Mouse (Mus musculus) urinary bladder, postnatal 25 days (tissue): Measurements from ENCODE around the gene Scgb1b27.
"Not testable (repeated sequence)": the region's sequence is repeated elsewhere in the genome, so short reads cannot be mapped to it uniquely, and the experiment has no call there.

ENCODE experiments used
- DNase-seq: peaks from one replicate; pipeline ENCODE4 v3.0.0; 2022; ENCODE audit warnings: low spot score

The Scgb1b27 gene

DNA sequence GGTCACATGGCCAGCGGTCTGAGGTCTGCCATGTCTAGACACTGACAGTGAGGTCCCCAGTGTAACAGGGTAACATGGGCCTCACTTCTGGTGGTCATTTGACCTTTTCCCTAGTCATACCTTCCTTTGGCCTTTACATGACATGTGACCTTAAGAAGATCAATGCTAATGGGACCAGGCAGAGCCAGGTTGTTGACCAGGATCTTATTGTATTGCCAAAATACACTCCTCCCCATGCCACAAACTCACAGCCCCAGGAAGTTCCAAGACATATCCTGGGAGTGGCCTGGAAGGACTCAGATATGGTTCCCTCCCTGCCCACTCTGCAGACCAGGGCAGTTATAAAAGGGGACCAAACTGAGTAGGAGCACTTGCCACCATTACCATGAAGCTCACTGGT is at the start of gene Scgb1b27:
Gene Scgb1b27, plus strand, starts transcription at position 301 of the 400 bp plus-strand sequence.
- DNase-seq: not testable (repeated sequence)

DNA sequence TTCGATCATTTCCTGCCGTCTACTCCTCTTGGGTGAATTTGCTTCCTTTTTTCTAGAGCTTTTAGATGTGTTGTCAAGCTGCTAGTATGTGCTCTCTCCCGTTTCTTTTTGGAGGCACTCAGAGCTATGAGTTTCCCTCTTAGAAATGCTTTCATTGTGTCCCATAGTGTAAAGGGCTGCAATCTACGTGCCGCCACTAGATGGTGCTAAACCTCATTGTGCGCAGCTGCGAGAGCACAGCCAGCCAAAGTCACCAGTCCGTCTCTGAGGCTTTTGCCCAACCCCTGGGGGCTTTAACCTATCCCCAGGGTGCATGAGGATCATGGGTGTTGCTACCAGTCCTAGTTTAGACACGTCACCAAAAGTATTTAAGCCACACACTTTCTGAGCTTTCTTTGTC is 39.0 kb upstream of the Scgb1b27 start:
- peak; percentile 12 for DNase-seq

GRCm38 (mm10) chr7:34013842-34014241 is 7.4 kb upstream of the Scgb1b27 start, which contains the start of gene Scgb2b27:
Scgb2b27 (minus strand) TSS chr7:34013942.
- no peak for DNase-seq

DNA sequence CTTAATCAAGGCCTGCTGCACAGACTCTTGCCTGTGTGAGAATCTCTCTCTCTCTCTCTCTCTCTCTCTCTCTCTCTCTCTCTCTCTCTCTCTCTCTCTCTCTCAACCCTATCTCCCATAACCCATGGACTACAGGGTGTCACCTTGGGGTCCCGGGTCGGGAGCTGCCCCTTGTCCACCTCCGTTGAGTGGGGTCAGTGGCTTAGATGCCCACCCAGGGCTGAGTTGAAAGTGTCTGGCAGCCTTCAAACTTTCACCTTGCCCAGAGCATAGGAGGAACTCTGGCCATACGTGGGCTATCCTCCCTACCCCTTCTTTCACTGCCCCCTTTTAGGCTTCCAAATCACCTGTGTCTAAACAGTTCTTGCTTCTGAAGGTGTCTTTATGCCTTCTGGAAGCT is 4.4 kb downstream of the Scgb1b27 start:
- no peak for DNase-seq

- not testable (repeated sequence) for DNase-seq
Measured at GRCm38 (mm10) chr7:34027202-34027601, 5.9 kb downstream of the Scgb1b27 start.

GRCm38 (mm10) chr7:34030026-34030425 is 8.7 kb downstream of the Scgb1b27 start:
- DNase-seq: no peak

DNA sequence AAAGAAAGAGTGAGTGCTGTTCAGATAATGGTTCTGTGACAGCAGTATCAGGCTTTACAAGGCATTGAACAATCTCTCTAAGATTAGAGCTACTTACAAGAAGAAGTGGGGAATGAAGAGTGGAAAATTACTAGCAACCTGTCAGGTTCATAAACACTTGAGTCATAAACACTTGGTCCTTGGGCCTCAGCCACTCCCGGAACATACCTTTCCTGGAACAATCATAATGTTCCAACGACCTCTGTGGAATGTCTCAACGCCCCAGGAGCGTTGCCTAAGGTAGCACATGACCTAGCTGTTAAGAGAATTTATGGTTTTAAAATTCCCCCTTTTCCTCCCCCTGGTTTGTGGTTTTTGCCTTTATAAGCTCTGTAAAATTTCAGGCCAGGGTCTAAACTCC is 13.3 kb downstream of the Scgb1b27 start:
- DNase-seq: not testable (repeated sequence)

DNA sequence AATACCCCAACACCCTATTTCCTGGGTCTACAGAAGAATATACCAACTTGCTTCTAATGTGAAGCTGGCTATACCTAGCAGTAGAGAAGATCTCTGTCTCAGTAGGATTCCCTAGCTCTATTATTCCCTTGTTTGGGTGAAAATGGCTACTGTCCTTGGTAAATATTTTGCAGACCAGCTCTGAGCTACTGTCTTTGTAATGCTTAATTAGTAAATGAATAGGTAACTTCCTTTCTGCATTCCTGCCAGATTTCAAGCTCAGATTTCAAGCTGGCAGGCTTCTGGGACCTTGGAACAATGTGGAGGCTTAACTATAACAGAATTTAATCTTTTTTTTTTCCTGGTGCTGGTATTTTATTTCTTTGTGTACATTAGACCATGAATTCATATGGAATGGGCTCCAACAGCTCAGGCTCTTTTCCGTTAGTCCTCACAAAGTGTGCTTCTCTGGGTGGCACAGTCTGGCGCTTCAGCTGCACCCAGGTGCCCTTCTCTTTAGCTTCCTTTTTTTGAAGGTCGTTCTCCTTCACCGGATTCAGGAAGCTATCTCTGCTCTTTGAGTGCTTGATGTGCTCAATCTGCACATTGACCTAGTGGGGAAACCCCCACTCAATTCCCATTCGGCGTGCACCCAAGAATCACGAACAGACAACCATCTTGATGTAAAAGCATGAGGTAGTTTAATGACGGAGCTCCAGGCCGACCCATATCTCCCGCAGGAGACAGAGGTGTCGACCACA is 15.0 kb downstream of the Scgb1b27 start:
- DNase-seq: not testable (repeated sequence)

DNA sequence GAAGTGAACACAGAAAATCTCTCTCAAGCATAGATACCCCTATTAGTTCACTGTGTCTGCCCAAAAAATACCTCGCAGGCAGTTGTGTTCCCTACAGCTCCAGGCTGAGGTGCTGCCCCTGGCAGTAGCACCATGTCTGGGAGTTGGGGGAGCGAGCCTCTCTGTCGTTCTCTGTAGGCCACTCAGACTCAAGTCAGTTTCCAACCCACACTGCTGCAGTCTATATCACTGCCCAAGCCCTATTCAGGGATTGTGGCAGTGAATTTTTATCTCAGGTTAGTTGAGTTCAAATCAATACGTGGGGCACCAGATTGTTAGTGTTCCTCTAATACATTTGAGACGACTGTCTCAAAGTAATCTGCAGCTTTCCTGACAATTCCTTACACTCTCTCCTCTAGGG is 46.8 kb downstream of the Scgb1b27 start:
- not testable (repeated sequence) for DNase-seq
